Mouse (Mus musculus): ENCODE results near the gene Sri.

DNA sequence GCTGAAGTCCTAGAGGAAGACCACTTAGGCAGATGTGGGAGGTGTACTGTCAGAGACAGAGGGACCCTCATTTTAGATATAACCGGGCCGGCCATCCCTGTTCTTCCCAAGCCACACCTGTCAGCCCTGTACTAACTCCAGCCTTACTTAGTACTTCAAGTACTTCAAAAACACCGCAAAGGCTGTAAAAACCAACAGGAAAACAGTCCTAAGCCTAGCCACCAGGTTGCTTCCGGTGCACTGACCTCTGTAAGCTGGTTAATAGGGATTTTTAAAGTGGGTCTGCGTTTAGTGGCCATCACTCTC is 11.1 kb downstream of the Sri start:
- TF ChIP-seq CTCF (IDR thresholded peaks at IDR 0.05; ENCODE audit: low read depth, low read length) = no peak
- TF ChIP-seq POLR2A (IDR thresholded peaks at IDR 0.05; ENCODE audit: extremely low read depth, insufficient read depth, low read length) = no peak
